Mouse (Mus musculus) heart, postnatal 25 days (tissue): ENCODE measurements around the gene Olfr1298. TPM values are rescaled to one million over a fixed set of nuclear protein-coding genes. Genes with fewer than 3 reads are reported as not detected.

ENCODE experiments used
- DNase-seq: peaks from one replicate; pipeline ENCODE4 v3.0.0; 2022; ENCODE audit warnings: low spot score
- intact Hi-C: fragments of 180-260 bp; cut with DNase I; formaldehyde crosslinking; loops from one replicate; pipeline ENCODE4 v1.15.1; 2025
- total RNA-seq, 2 experiments: library from RNA; stranded (reverse); gene quantifications; 2 replicates each; pipeline ENCODE4 v1.2.3; 2021

Gene Olfr1298
- total RNA-seq: not detected

GRCm38 (mm10) chr2:111649101-111649500, at the start of gene Olfr1298:
Gene Olfr1298, minus strand, starts transcription at chr2:111649201.
- DNase-seq: no peak
- intact Hi-C loops: no loop called here

GRCm38 (mm10) chr2:111661119-111661518, 12.1 kb upstream of the Olfr1298 start, which contains the start of gene Olfr1299:
Gene Olfr1299, plus strand, starts transcription at chr2:111661419.
- DNase-seq: no peak
- intact Hi-C loops: no loop called here

- intact Hi-C loops: no loop called here
- no peak for DNase-seq
Measured at GRCm38 (mm10) chr2:111626397-111626796, 22.6 kb downstream of the Olfr1298 start, which contains the start of gene Olfr1297. Gene Olfr1297, minus strand, starts transcription at chr2:111626497.

Other genes starting within 250 kb of the Olfr1298 start
- gene Olfr1286, start 226.1 kb downstream of the Olfr1298 start, total RNA-seq: not detected
- gene Olfr1287, start 200.1 kb downstream of the Olfr1298 start, total RNA-seq: not detected
- gene Olfr1288, start 175.1 kb downstream of the Olfr1298 start, total RNA-seq: not detected
- not detected for gene Olfr1289, start 168.4 kb downstream of the Olfr1298 start, total RNA-seq
- not detected for gene Olfr1290, start 155.4 kb downstream of the Olfr1298 start, total RNA-seq
- gene Olfr1291-ps1, start 152.0 kb downstream of the Olfr1298 start, total RNA-seq: not detected
- not detected for gene Olfr1293-ps, start 124.0 kb downstream of the Olfr1298 start, total RNA-seq
- gene Olfr1294, start 108.9 kb downstream of the Olfr1298 start, total RNA-seq: not detected
- not detected for gene Olfr1295, start 79.5 kb downstream of the Olfr1298 start, total RNA-seq
- not detected for gene Olfr1297, start 22.7 kb downstream of the Olfr1298 start, total RNA-seq
- not detected for gene Olfr1299, start 12.2 kb upstream of the Olfr1298 start, total RNA-seq
- not detected for gene Olfr1301, start 101.8 kb upstream of the Olfr1298 start, total RNA-seq
- not detected for gene Olfr1302, start 128.2 kb upstream of the Olfr1298 start, total RNA-seq
- not detected for gene Olfr1303, start 171.1 kb upstream of the Olfr1298 start, total RNA-seq
- gene Olfr1305, start 227.9 kb upstream of the Olfr1298 start, total RNA-seq: not detected